Mouse (Mus musculus): ENCODE data around the gene Rnf113a2. TPM values are rescaled to one million over a fixed set of nuclear protein-coding genes. Genes with fewer than 3 reads are reported as not detected.

The Rnf113a2 gene
- total and polyA plus RNA-seq, 3 experiments, result 0.10 to 0.15 TPM; not detected in 1

DNA sequence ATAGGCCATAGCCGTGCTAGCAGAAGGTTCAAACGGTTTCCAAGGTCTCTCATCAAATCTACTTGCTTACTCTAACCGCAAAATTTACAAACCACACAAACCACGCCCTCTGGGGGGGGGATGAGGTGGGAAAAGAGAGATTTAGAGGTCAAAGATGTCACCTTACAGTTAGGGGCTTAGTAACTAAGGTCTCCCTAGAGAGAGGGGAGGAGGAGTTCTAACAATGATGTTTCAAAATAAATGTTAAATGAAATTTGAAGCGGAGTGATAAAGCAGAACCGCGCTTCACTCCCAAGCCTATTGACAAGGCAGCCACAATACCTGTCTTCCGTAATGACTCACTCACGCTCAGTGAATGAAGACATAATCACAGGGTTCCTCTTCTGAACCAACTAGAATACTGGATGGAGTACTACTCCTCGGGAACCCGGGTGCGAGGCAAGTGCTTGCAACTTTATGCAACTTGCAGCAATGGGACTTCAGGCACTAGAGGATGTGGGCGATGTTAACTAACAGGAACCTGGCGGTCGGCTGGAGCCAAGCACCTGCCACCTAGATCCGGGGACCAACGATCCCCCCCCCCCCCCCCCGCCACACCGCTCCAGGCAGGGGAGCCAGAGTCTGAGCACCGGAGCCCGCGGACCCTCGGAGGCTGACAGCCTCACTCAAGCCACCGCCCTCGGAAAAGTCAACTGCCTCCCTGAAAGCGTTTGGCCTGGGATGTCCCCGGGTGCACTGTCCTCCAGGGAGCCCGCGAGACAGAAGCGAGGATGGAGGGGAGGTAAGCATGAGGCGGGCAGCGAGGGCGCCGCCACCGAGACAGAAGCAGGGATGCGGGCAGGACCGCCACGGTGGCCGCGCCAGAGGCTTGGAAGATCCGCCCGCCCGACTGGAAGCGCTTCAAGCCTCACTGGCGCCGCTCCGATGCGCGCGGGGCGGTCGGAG is 8.8 kb upstream of the Rnf113a2 start:
- TF ChIP-seq SIN3A (IDR thresholded peaks at IDR 0.05; ENCODE audit: low read length) (peak; percentile 80), MAFK (IDR thresholded peaks at IDR 0.05; ENCODE audit: borderline replicate concordance, low read depth, low read length) (no peak), KAT2A (conservative IDR thresholded peaks at IDR 0.05; ENCODE audit: low read depth, low read length) (no peak), CHD1 (IDR thresholded peaks at IDR 0.05; ENCODE audit: low read depth, low read length) (no peak), TBP (IDR thresholded peaks at IDR 0.05; ENCODE audit: low read depth, low read length) (peak; percentile 27; the same call in 1 of the 2 replicates), ZMIZ1 (IDR thresholded peaks at IDR 0.05; ENCODE audit: low read depth, low read length) (no peak), MAZ (IDR thresholded peaks at IDR 0.05; ENCODE audit: low read depth, low read length) (peak; percentile 82; the same call in 1 of the 2 replicates), USF1 (IDR thresholded peaks at IDR 0.05; ENCODE audit: low read depth, low read length) (no peak), NELFE (IDR thresholded peaks at IDR 0.05; ENCODE audit: low read depth, low read length) (no peak), ETS1 (IDR thresholded peaks at IDR 0.05; ENCODE audit: low read depth, low read length) (0 out of 2 replicates have a peak, but pooled peaks have one; percentile 33), GATA1 (IDR thresholded peaks at IDR 0.05; ENCODE audit: low read depth, low read length) (no peak), CTCF (IDR thresholded peaks at IDR 0.05 in 2 of 3, conservative IDR thresholded peaks at IDR 0.05 in 1 of 3; ENCODE audit: control insufficient read depth in 1 of 3, insufficient read depth in 1 of 3, low read depth in 2 of 3, low read length in 3 of 3, poor library complexity in 1 of 3, severe bottlenecking in 1 of 3) (no peak), MEF2A (IDR thresholded peaks at IDR 0.05; ENCODE audit: extremely low read depth, insufficient replicate concordance, low read depth, low read length, poor library complexity, severe bottlenecking) (no peak), ZNF384 (IDR thresholded peaks at IDR 0.05; ENCODE audit: low read depth, low read length) (no peak), MXI1 (IDR thresholded peaks at IDR 0.05; ENCODE audit: low read depth, low read length) (no peak), ZKSCAN1 (IDR thresholded peaks at IDR 0.05; ENCODE audit: low read depth, low read length) (no peak), RCOR1 (IDR thresholded peaks at IDR 0.05; ENCODE audit: low read depth, low read length) (peak; percentile 69), MYB (IDR thresholded peaks at IDR 0.05; ENCODE audit: low read depth, low read length) (peak; percentile 28; the same call in 1 of the 2 replicates), TCF12 (IDR thresholded peaks at IDR 0.05; ENCODE audit: low read depth, low read length) (no peak), EP300 (IDR thresholded peaks at IDR 0.05; ENCODE audit: low read depth in 1 of 2, low read length in 2 of 2) (peak; percentile 33 to 43; a peak in 3 of 4 replicates), UBTF (IDR thresholded peaks at IDR 0.05; ENCODE audit: borderline replicate concordance, insufficient read depth, low read depth, low read length) (no peak), ZC3H11A (IDR thresholded peaks at IDR 0.05; ENCODE audit: low read depth, low read length) (no peak), POLR2AphosphoS5 (IDR thresholded peaks at IDR 0.05; ENCODE audit: borderline replicate concordance, low read depth, low read length) (no peak), MAX (IDR thresholded peaks at IDR 0.05; ENCODE audit: low read length) (0 out of 2 replicates have a peak, but pooled peaks have one; percentile 4)
- peak overlapping the region; percentile 68 for H3K27ac ChIP-seq (ENCODE audit: control insufficient read depth, low read depth, low read length)
- no peaks in the 10 kb centered on the region for H3K9me3 ChIP-seq (replicated peaks; ENCODE audit: insufficient read depth, low read length)
- no peaks in the 10 kb centered on the region; the same call in 1 of the 2 replicates for H3K79me2 ChIP-seq (ENCODE audit: control insufficient read depth, insufficient read depth, low read length, poor library complexity)
- peak overlapping the region; percentile 76 for H3K9ac ChIP-seq (ENCODE audit: control insufficient read depth, low read depth, low read length, poor library complexity, severe bottlenecking)
- peaks cover 4 to 8% of the 10 kb centered on the region in 2 experiments; a peak in 3 of 4 replicates for H3K4me1 ChIP-seq (ENCODE audit: control insufficient read depth in 1 of 2, insufficient read depth in 2 of 2, low read length in 2 of 2)
- H3K36me3 ChIP-seq (ENCODE audit: control insufficient read depth in 1 of 2, insufficient read depth in 2 of 2, low read length in 2 of 2), result peaks cover 0 to 8% of the 10 kb centered on the region in 2 experiments; a peak in 2 of 4 replicates
- H3K4me3 ChIP-seq (ENCODE audit: control insufficient read depth in 1 of 2, insufficient read depth in 1 of 2, low read depth in 2 of 2, low read length in 2 of 2), result peak overlapping the region; percentile 67 to 94
- DNase-seq (ENCODE audit: low read depth, low spot score), result peak; percentile 86
- H3K27me3 ChIP-seq (ENCODE audit: control insufficient read depth in 1 of 2, insufficient read depth in 2 of 2, low read length in 2 of 2), result no peaks in the 10 kb centered on the region

Data from MEL (cell line).